Mouse (Mus musculus) limb, embryonic 14.5 days (tissue): ENCODE results near the gene Prtg. TPM values are rescaled to one million over a fixed set of nuclear protein-coding genes. Genes with fewer than 3 reads are reported as not detected.

Source experiments
- ATAC-seq: fragments of 200-750 bp; cut with Nextera tagmentation; 2 replicates; pipeline ENCODE4 v1.8.0; 2017; ENCODE audit warnings: low read depth, moderate number of reproducible peaks, moderate TSS enrichment; ENCODE audit not compliant: low FRiP score
- DNase-seq: peaks from one replicate; pipeline ENCODE4 v3.0.0-alpha.2; 2015; ENCODE audit warnings: low spot score
- H3K27ac ChIP-seq: fragments of 300-500 bp; sonication (generic); replicated peaks from 2 replicates; pipeline ENCODE4 v1.5.1; 2014; ENCODE audit warnings: low read depth, mild to moderate bottlenecking, low read length, moderate library complexity, mixed read lengths
- H3K27me3 ChIP-seq: fragments of 300-500 bp; sonication (generic); 2 replicates; pipeline ENCODE4 v1.6.1; 2014; ENCODE audit warnings: low read length, mixed read lengths; ENCODE audit not compliant: control insufficient read depth, insufficient read depth
- H3K36me3 ChIP-seq: fragments of 300-500 bp; sonication (generic); 2 replicates; pipeline ENCODE4 v1.6.1; 2014; ENCODE audit warnings: mild to moderate bottlenecking, low read length, moderate library complexity, mixed read lengths; ENCODE audit not compliant: control insufficient read depth, insufficient read depth
- H3K4me1 ChIP-seq: fragments of 300-500 bp; sonication (generic); 2 replicates; pipeline ENCODE4 v1.6.1; 2014; ENCODE audit warnings: antibody characterized with exemption, low read length, mixed read lengths; ENCODE audit not compliant: control insufficient read depth, insufficient read depth
- H3K4me2 ChIP-seq: fragments of 300-500 bp; sonication (generic); replicated peaks from 2 replicates; pipeline ENCODE4 v1.6.1; 2014; ENCODE audit warnings: low read depth, mild to moderate bottlenecking, low read length, moderate library complexity; ENCODE audit not compliant: severe bottlenecking
- H3K4me3 ChIP-seq: fragments of 300-500 bp; sonication (generic); replicated peaks from 2 replicates; pipeline ENCODE4 v1.5.1; 2014; ENCODE audit warnings: low read length
- H3K9ac ChIP-seq: fragments of 300-500 bp; sonication (generic); 2 replicates; pipeline ENCODE4 v1.6.1; 2014; ENCODE audit warnings: mild to moderate bottlenecking, low read depth, low read length, moderate library complexity; ENCODE audit not compliant: severe bottlenecking
- H3K9me3 ChIP-seq: fragments of 300-500 bp; sonication (generic); 2 replicates; pipeline ENCODE4 v1.6.1; 2016; ENCODE audit warnings: low read length; ENCODE audit not compliant: control insufficient read depth
- POLR2A ChIP-seq: fragments of 200-500 bp; IDR thresholded peaks from 2 replicates; pipeline ENCODE4 v1.8.0; 2012; ENCODE audit warnings: inconsistent platforms, mild to moderate bottlenecking, moderate library complexity, borderline replicate concordance; ENCODE audit not compliant: insufficient read depth, insufficient read length; ENCODE audit errors: extremely low read depth
- WGBS: fragments of 180-500 bp; shearing (Covaris S2); extraction: QIAGEN DNeasy Blood & Tissue Kit; methylation state at CpG from one replicate; pipeline ENCODE4 v1.1.7; 2014; 5-methylcytosine and 5-hydroxymethylcytosine counted together
- polyA plus RNA-seq, 2 experiments: library from polyadenylated mRNA; depleted of rRNA in 1 of 2; stranded (reverse) in 1 of 2; unstranded in 1 of 2; fragments of >200 nt; fragmentation: Nextera tagmentation in 1 of 2; extraction: Ambion mirVana in 1 of 2; gene quantifications; 2 replicates each; pipeline versions ENCODE4 v1.2.1 to v1.2.3; 2012 to 2014

Prtg gene
- polyA plus RNA-seq, 2 experiments = 0.57 to 0.87 TPM

- ATAC-seq (no peak), DNase-seq (no peak)
- Histone ChIP-seq H3K36me3 (no peaks in the 10 kb centered on the region), H3K4me2 (peak overlapping the region; percentile 37), H3K4me1 (peaks cover 9% of the 10 kb centered on the region), H3K4me3 (peak overlapping the region; percentile 15), H3K9me3 (no peaks in the 10 kb centered on the region), H3K9ac (0 out of 2 replicates have a peak overlapping the region, but pooled peaks have one; percentile 25), H3K27ac (no peak overlapping the region), H3K27me3 (no peaks in the 10 kb centered on the region)
- WGBS = 13% methylated on average over 13 of the region's 13 CpGs
- no peak for TF ChIP-seq POLR2A
Measured at GRCm38 (mm10) chr9:72871506-72872297, 65.0 kb downstream of the Prtg start.

GRCm38 (mm10) chr9:72872298-72873130 lies 65.8 kb downstream of the Prtg start:
- Histone ChIP-seq H3K4me3 (no peak overlapping the region), H3K27ac (no peak overlapping the region), H3K4me2 (0 out of 2 replicates have a peak overlapping the region, but pooled peaks have one; percentile 37), H3K9ac (no peak overlapping the region), H3K36me3 (no peaks in the 10 kb centered on the region), H3K27me3 (no peaks in the 10 kb centered on the region), H3K4me1 (peaks cover 9% of the 10 kb centered on the region), H3K9me3 (no peaks in the 10 kb centered on the region)
- TF ChIP-seq POLR2A = no peak
- ATAC-seq = no peak
- DNase-seq = no peak
- WGBS = 42% methylated on average over 8 of the region's 8 CpGs

GRCm38 (mm10) chr9:72875878-72876277 lies 69.2 kb downstream of the Prtg start:
- Histone ChIP-seq H3K27ac (no peak overlapping the region), H3K4me2 (no peak overlapping the region), H3K4me1 (peaks cover 16% of the 10 kb centered on the region), H3K27me3 (no peaks in the 10 kb centered on the region), H3K36me3 (no peaks in the 10 kb centered on the region), H3K9ac (no peak overlapping the region), H3K9me3 (no peaks in the 10 kb centered on the region), H3K4me3 (no peak overlapping the region)
- ATAC-seq = no peak
- TF ChIP-seq POLR2A = no peak
- DNase-seq = no peak
- 91% methylated on average over 2 of the region's 2 CpGs for WGBS

GRCm38 (mm10) chr9:72877905-72878304 lies 71.2 kb downstream of the Prtg start:
- Histone ChIP-seq H3K4me3 (no peak overlapping the region), H3K36me3 (no peaks in the 10 kb centered on the region), H3K9ac (no peak overlapping the region), H3K4me2 (no peak overlapping the region), H3K27me3 (no peaks in the 10 kb centered on the region), H3K27ac (no peak overlapping the region), H3K9me3 (no peaks in the 10 kb centered on the region), H3K4me1 (peaks cover 15% of the 10 kb centered on the region)
- ATAC-seq (0 out of 2 replicates have a peak, but pooled peaks have one; percentile 13), DNase-seq (no peak)
- 21% methylated on average over 11 of the region's 11 CpGs for WGBS
- TF ChIP-seq POLR2A = no peak

- no peak overlapping the region for H3K27ac ChIP-seq
- ATAC-seq = no peak
Measured at GRCm38 (mm10) chr9:72878656-72879055, 72.0 kb downstream of the Prtg start.

More at GRCm38 (mm10) chr9:72878656-72879055, 72.0 kb downstream of the Prtg start:
- no peak overlapping the region for H3K4me2 ChIP-seq
- TF ChIP-seq POLR2A = no peak
- H3K36me3 ChIP-seq = no peaks in the 10 kb centered on the region
- no peak for DNase-seq
- 38% methylated on average over 6 of the region's 6 CpGs for WGBS
- no peak overlapping the region for H3K4me3 ChIP-seq
- H3K27me3 ChIP-seq = no peaks in the 10 kb centered on the region
- H3K9me3 ChIP-seq = no peaks in the 10 kb centered on the region
- H3K9ac ChIP-seq = no peak overlapping the region
- H3K4me1 ChIP-seq = peaks cover 15% of the 10 kb centered on the region
